Mouse (Mus musculus) erythroid progenitor cell, adult 5-6 weeks (primary cell): ENCODE results near the gene Naa35. TPM values are rescaled to one million over a fixed set of nuclear protein-coding genes. Genes with fewer than 3 reads are reported as not detected.
"Not testable (repeated sequence)": the region's sequence is repeated elsewhere in the genome, so short reads cannot be mapped to it uniquely, and the experiment has no call there.

Experiments
- ATAC-seq: replicated peaks from 2 replicates; pipeline ENCODE4 v1.8.0; 2016; ENCODE audit warnings: moderate number of reproducible peaks, mild to moderate bottlenecking, moderate TSS enrichment, inconsistent platforms; ENCODE audit not compliant: poor library complexity, low FRiP score, severe bottlenecking
- total RNA-seq, 2 experiments: library from RNA; stranded (forward) in 1 of 2; stranded (reverse) in 1 of 2; fragments of 150-400 nt in 1 of 2; fragments of 186-747, 209-891 nt in 1 of 2; gene quantifications; 2 replicates each; pipeline versions ENCODE4 v1.2.3 to v1.2.4; 2015 to 2017; ENCODE audit warnings: low replicate concordance in 2 of 2

The Naa35 gene
- total RNA-seq, 2 experiments from 2014 or later = 28.5 to 47.2 TPM

DNA sequence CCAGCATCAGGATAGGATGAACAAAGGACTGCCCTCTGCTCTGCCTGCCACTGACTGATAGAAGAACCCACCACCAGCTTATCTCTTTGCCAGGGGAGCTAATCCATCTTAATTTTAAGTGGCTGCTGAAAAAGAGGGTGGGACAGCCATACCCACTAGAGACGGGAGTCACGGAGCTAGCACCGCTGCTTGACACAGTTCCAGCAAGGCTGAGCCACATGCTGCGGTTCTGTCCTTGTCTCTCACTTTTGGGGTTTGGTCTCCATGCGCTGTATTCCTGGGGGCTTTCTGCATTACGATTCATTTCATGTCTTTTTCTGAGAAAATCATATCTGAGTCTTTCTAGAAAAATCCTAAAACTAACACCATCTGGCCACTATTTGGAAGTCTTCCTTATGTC lies 14.0 kb upstream of the Naa35 start:
- ATAC-seq = no peak

DNA sequence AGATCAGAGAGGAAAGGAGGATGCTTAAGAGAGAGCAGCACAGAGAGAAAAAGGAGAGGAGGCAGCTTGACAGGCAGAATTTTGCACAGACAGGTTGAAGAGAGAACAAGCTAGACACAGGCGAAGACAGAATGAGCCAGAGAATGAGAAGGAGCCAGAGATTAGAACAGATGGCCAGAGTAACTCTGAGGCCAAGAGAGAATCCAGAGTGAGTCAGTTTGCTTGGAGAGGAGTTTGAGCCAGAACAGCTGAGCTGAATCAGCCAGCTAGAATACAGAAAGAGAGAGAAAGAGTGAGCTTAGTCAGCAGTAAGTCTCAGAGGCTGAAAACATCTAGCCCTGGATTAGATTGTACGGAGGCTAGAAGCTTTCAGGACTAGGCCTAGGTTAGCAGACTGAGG lies 12.5 kb upstream of the Naa35 start:
- no peak for ATAC-seq

DNA sequence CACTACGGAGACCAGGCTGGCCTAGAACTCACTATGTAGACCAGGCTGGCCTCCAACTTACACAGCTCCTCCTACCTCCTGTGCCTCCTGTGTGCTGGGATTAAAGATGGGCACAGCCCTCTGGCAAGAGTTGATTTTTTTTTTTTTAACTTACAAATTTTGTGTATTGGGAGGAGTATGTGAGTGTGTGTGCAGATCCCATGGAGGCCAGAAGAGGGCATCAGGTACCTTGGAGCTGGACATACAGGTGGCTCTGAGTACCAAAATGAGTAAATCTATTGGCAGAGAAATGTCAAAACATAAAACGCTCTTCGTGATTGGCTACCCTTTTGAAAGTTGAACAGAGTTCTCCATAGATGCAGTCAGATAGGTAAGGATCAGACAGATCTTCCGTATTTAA lies 4.1 kb upstream of the Naa35 start:
- ATAC-seq = no peak

DNA sequence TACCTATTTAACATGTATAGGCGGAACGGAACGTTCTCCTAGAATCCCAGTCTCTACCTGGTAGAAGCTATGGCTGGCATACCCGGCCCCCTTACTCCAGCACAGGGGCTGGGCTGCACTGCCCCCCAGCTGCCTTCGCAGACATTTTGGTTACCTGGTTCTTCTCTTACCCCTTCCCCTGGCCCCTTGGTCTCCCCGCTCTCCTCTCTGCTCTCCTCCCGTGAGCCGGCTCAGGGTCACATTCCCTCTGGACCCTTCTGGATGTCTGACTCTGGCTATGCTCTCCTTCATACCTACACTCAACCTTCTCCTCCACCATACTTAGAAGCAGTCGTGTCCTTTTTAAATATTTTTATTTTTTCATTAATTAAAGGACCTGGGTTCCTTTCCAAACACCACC lies 578 bp upstream of the Naa35 start:
- peak; percentile 39 for ATAC-seq

DNA sequence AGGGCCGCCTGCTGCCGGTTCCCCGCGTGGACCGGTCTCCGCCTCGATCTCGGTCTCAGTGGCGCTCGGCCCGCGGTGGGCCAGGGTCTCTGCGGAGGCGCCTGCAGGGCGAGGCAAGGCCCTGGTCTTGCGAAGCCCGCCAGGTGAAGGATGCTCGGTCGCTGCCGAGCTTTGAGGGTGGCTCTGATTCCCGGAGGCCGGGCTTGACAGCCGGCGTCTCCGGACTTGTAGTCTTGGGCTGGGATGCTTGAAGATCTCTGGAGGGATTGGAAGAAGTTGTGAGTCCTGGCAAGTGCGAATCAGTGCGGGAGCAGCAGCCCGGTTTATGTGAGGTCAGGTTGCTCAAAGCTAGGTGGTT lies 568 bp downstream of the Naa35 start:
- ATAC-seq = peak; percentile 16; the same call in 1 of the 2 replicates

DNA sequence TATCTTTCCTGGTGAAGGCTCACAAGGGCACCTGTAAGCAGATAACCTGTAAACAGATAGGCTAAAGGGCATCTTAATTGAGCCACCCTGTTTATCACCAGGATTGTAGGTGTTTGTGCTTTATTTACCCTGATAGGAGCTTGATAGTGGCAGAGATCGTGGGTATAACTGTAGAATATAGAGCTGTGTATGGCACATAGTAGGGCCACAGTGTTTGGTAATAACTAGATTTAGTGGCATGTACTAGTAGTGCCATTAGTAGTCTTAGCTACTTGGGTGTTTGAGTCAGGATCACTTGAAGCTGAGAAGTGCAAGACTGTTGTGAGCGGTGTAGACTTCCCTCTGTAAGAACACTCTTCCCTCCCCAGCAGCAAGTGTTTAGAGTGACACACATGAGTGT lies 2.1 kb downstream of the Naa35 start:
- ATAC-seq = no peak

DNA sequence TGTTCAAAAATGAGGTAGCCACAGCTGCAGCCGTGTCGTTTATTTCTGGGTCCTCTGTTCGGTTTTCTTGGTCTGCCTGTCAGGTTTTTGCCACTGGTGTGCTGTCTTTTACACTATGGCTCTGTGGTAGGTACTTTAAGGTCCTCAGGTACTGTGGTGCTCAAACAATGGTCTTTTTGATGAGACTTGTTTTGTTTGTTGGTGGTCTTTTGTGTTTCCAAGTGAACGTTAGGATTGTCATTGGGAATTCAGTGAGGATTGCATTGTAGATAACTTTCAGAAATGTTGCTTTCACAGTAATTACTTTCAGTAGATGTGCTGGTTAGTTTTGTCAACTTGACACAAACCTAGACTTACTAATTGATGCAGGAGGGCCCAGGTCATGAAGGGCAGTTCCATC lies 4.6 kb downstream of the Naa35 start:
- no peak for ATAC-seq

DNA sequence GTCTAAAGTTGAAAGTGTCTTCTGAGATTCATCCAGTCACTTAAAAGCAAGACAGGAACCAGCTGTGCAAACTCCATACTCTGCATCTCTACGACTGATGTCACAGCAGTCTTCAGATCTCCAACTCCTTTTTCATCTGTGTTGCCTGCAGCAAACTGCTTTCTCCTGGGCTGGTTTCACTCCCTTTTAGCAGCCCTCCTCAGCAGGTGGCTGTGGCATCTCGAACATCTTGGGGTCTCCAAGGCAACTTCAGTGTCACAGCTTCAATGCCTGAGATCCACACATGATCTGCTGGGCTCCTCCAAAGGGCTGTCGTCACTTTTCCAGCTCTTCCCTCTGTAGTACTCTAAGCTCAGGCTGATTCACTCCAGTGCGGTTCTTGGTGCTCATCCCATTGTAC lies 5.6 kb downstream of the Naa35 start:
- no peak for ATAC-seq

DNA sequence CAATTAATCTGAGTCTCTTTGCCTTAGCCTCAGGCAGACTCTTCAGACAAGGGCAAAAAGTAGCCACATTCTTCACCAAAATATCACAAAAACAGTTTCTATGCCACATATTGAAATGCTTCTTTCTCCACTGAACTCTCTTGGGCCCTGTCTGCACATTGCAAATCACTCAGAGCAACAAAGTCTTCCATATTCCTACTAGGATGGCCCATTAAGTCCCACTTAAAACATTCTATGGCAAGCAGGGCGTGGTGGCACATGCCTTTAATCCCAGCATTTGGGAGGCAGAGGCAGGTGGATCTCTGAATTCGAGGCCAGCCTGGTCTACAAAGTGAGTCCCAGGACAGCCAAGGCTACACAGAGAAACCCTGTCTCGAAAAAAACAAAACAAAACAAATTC lies 7.0 kb downstream of the Naa35 start:
- ATAC-seq = not testable (repeated sequence)

DNA sequence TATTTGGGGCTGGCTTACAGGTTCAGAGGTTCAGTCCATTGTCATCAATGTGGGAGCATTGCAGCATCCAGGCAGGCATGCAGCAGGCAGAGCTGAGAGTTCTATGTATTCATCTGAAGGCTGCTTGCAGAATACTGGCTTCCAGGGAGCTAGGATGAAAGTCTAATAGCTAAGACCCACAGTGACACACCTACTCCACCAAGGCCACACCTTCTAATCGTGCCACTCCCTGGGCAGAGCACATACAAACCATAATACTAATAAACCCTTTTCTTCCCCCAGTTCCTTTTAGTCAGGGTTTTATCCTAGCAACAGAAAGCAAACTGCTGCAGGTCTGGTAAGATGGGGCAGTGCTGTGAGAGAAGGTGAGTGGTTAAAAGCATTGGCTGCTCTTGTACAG lies 7.6 kb downstream of the Naa35 start:
- peak; percentile 80 for ATAC-seq

DNA sequence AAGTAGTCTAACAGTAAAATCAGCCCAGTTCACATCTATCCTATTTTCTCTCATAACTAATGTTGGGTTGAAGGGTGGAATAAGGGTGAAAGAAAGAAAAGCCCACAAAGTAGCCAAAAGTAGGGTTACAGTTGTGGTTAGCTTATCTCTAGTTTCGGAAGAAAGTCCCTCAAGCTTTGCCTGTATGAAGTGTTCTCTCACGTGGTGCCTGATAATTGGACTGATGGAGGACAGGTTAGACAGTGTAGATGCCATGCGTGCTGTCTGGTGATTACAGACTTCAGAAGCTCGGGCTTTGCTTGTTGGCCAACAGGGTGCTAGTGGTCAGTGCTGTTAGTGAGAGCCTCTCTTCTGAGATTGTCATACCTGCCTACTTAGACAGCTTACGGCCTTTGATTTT lies 18.0 kb downstream of the Naa35 start:
- ATAC-seq = no peak

DNA sequence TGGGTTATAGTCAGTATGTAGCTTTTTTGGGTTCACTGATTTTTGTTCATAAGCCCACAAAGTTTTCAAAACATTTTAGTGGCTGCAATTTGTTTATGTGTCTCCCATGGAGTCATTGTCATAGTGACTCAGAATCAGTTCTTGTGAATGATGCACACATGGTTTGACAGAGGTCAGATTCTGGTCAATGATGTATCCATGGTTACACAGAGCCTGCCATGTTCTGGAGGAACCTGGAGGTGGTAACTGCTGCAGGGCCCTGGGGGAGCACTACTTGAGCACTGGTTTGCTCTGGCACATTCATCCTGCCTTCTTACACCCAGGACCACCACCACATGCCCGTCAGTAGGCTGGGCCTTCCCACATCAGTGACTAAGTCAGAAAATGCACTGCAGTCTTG lies 19.5 kb downstream of the Naa35 start:
- ATAC-seq = no peak

DNA sequence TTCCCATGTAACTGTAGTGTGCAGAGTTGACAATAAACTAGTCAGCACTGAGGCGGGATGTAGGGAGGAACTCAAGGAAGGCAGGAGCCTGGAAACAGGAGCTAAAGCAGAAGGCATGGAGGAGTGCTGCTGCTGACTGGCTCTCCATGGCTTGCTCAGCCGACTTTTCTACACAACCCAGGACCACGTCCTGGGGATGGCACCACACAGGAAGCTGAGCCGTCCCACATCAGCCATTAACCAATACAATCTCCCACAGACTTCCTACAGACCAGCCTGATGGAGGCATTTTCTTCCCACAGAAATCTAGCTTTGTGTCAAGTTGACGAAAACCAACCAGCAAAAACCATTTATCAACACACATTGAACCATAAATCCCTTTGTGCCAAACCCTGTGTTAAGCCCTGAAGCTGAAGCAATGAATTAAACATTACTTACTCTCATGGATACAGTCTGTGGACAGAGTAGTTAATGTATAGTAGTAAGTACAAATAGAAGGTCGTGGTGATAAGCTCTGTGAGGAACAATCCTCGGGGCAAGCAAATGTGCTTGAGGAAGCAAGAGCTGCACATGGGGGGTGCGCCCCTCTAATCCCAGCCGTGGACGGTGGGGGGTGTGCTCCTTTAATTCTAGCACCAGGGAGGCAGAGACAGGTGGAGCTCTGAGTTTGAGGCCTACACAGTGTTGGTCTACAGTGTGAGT lies 20.3 kb downstream of the Naa35 start:
- ATAC-seq = no peak

DNA sequence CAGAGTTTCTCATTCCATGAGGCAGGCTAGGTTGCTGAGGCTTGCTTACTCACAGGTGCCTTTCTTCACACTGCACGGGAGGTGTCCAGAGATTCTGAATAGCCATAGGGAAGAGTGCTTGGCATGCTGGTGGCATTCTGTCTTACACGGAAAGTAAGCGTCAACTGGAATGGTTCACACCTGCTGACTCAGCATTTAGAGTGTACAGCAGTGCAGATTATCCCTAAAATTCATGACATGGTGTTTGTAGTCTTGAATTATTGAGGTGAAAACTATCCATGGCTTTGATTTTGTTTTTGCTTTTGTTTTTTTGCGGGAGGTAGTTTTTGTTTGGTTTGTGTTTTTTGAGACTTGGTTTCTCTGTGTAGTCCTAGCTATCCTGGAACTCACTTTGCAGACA lies 24.8 kb downstream of the Naa35 start:
- ATAC-seq = no peak

DNA sequence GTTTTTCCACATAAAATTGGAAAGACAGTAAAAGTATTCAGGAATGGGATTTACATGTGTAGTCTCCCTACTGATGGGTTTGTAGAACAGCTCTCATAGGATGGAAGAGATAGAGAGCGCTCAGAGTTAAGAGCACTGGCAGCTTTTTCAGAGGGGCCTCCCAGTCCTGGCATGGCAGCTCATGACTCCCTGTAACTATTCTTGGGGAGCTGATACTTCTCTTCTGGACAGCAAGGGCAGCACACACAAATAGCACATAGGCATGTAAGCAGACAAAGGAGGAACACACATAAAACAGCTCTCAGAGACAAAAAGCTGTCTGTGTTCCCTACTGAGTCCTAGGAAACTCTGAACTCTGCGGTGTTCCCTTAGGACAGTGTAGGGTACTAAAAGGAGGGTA lies 25.4 kb downstream of the Naa35 start:
- no peak for ATAC-seq

DNA sequence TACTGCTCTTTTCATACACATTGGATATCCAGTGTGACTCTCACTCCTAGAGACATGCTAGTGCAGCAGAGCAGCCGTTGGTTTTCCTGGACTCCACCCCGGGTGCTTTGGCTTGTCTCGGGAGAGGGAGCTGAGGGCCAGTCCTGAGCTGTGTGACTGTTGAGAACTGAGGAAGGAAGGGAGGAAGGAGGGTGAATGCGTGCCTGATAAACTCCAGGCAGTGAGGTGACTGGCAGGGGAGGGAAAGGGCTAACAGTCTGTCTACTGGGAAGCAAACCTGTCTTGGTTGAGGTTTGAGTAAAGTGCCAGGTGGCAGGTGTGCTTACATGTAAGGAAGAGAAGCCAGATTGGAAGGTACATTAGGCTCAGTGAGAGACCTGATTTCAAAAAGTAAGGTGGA lies 28.8 kb downstream of the Naa35 start:
- ATAC-seq = no peak

DNA sequence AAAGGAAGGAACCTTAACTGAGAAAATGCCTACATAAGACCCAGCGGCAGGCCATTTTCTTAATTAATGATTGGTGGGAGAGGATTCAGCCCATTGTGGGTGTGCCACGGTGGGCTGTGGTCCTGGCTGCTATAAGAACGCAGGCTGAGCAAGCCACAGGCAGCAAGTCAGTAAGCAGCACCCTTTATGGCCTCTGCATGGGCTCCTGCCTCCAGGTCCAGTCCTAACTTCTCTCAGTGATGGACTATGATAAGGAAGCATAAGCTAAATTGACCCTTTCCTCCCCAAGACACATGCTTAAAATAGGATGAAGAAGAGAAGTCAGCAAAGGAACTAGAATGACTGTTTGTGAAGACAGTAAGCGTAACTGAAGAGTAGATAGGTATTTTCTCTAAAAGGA lies 30.1 kb downstream of the Naa35 start:
- ATAC-seq = no peak

DNA sequence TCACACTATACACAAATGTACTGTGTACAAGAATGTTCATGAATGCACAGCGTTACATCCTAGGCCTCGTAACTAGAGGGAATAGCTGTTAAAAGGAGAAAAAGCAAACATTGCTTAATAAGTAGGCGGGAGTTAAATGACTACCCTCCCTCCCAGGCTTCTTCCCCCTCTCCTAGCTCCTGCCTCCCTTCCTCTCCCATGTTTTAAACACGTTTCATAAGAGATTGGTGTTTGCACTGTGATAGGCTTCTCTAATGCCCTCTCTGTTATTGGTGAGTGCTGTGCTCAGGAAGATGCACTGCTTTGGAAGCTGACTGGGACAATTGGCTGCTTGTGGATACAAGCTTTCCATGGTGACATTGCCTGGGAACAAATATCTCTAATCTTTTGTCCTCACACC lies 30.5 kb downstream of the Naa35 start:
- ATAC-seq = no peak

DNA sequence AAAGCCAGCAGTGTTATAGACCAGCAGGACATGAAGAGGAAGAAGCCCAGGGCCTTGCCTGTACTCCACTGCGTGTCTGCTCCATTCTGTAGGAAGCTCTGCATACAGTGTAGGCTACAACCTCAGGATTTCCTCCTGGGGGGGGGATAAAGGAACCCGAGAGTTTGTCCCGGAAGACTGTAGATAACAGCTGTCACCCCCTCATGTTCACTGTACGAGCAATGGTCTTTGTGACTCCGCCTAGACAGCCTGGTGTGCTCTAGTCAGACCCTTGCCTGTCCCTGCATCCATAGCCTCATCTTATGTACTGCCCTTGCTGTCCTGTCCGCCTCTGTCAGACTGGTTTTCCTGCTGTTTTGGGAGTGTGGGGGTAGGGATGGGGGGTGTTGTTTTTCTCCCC lies 33.4 kb downstream of the Naa35 start:
- ATAC-seq = no peak

DNA sequence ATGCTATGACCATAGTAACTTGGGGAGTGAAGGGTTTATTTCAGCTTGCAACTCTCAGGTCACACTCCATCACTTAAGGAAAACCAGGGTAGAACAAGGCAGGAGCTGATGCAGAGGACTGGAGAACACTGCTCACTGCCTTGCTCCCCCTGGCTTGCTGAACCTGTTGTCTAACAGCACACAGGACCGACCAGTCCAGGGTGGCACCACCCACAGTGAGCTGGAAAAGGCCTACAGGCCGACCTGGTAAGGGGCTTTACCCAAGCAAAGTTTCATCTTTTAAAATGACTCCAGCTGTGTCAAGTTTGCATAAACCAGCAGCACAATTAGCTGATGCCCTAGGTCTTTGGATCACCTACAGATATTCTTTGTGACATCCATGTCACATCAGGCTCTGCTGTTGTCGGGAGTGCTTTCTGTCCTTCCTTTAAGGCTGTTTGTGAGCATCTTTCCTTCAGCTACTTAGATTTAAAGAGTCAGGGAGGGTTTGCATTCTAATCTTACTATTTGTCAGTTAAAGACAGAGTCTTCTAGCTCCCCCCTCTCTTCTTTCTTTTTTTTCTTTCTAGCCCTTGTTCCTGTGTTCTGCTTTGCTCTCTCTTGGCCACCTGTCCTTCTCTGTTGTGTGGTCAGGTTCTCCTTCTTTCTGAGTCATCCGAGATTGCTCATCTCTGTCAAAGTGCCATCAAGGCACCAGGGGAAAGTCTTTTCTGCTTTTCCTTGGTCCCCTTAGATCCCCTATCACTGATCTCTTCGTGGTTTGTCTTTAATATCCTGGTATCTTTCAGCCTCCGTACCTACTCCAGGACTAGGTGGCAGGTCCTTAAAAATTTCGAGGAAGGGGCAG lies 36.8 kb downstream of the Naa35 start:
- ATAC-seq = no peak

DNA sequence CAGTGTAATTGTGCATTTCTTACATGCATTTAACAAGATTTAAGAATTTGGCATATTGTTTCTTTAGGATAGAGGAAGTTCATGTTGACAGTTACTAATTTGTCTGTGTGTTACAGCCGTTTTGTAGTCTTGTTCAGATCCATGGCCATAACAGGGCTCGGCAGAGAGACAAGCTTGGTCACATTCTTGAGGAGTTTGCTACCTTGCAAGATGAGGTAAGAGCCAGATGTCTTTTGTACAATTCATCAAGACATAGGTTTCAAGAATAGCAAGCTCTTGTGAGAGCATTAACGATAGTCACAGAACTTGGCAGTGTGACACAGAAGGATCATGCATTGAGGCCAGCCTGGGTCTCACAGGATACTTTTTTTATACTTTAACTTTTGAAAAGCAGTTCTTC lies 39.3 kb downstream of the Naa35 start:
- ATAC-seq = no peak

DNA sequence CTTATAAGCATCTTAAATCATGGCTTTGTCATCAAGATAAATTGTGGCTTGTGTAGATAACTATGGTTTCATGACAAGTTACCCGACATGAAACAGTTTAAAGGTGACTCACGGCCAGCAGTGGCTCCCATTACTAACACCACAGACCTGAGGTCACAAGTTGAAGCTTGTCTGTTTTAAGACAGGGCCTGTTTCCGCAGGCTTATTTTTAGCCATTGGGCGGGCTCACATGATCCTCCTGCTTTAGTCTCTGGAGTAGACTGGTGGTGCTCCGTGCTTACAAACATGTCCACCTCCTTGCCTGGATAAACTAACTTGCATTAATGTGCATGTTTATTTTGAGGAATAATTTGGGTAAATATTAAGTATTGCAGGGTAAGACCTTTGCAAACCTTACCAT lies 39.8 kb downstream of the Naa35 start:
- ATAC-seq = no peak
